Mouse (Mus musculus): Measurements from ENCODE around the gene Hoxb6. TPM values are rescaled to one million over a fixed set of nuclear protein-coding genes. Genes with fewer than 3 reads are reported as not detected.

Gene Hoxb6
- total and polyA plus RNA-seq, 3 experiments, result 0.53 to 1.1 TPM; not detected in 1

DNA sequence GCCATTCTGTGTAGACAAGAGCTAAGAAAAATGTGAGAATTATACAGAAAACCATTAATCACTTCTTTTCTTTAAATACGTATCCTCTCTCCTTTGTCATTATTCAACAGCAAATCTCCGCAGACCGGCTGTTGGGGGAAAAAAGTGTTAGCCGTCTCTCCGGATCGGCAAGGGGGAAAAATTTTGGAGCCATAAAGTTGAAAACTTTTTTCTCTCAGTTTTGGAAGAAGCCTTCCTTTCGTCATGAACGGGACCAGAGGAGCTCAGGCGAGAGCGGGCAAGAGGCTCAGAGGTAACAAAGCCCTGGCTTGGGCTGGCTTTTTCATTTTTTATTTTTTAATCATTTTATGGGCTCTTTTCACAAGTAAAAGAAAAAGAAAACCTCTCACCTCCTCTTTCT lies 30.9 kb downstream of the Hoxb6 start, which contains the start of gene Hoxb3:
Gene Hoxb3 (plus strand): TSS at position 173 of the 400 bp plus-strand sequence.
- in situ Hi-C loops (cut with MboI; ENCODE audit: low pct_ligation_motif_present, low pct_unique_long_range_greater_than_20kb, low sequenced_read_pairs), result loop anchor here (25.0 kb wide), 1 partner anchor 214 kb away; no protein-coding TSS in a partner anchor
- H3K79me2 ChIP-seq (replicated peaks; ENCODE audit: control insufficient read depth, extremely low read depth, insufficient read depth, poor library complexity, severe bottlenecking), result no peaks in the 10 kb centered on the region
- H3K27me3 ChIP-seq (replicated peaks), result no peaks in the 10 kb centered on the region
- DNase-seq (ENCODE audit: extremely low read depth), result no peak
- no peak within 1 kb of the TSS for H3K4me3 ChIP-seq (replicated peaks in 1 of 3; ENCODE audit: low read depth in 2 of 3, low read length in 2 of 3, poor library complexity in 1 of 3)
- no peaks in the 10 kb centered on the region for H3K9me3 ChIP-seq (replicated peaks; ENCODE audit: low read length)
- peaks cover 0 to 7% of the 10 kb centered on the region in 2 experiments; a peak in 2 of 4 replicates for H3K4me1 ChIP-seq (ENCODE audit: control insufficient read depth in 1 of 2, insufficient read depth in 2 of 2)
- H3K4me2 ChIP-seq (ENCODE audit: insufficient read depth, low read depth, poor library complexity, severe bottlenecking), result no peak within 1 kb of the TSS
- H3K36me3 ChIP-seq (replicated peaks in 1 of 2; ENCODE audit: control insufficient read depth in 1 of 2, insufficient read depth in 1 of 2, low read length in 1 of 2), result peaks cover 0 to 11% of the 10 kb centered on the region in 2 experiments
- TF ChIP-seq E2F4 (IDR thresholded peaks at IDR 0.05; ENCODE audit: insufficient replicate concordance, low read depth, low read length), result no peak
- no peak for TF ChIP-seq SIN3A (IDR thresholded peaks at IDR 0.05; ENCODE audit: low read length)
- no peak for TF ChIP-seq MAX (IDR thresholded peaks at IDR 0.05; ENCODE audit: low read length)
- no peak for TF ChIP-seq IRF4 (IDR thresholded peaks at IDR 0.05; ENCODE audit: low read depth, low read length)
- TF ChIP-seq MYC (IDR thresholded peaks at IDR 0.05; ENCODE audit: low read depth, low read length), result no peak
- no peak for TF ChIP-seq ZKSCAN1 (IDR thresholded peaks at IDR 0.05; ENCODE audit: borderline replicate concordance, low read depth, low read length)
- H3K9ac ChIP-seq (ENCODE audit: insufficient read depth, low read depth), result no peak within 1 kb of the TSS
- H3K27ac ChIP-seq (ENCODE audit: insufficient read depth, low read depth), result no peak within 1 kb of the TSS
- dilution Hi-C loops (cut with MboI; ENCODE audit: extremely low pct_ligation_motif_present, extremely low pct_unique_long_range_greater_than_20kb, low sequenced_read_pairs), result no loop called here

DNA sequence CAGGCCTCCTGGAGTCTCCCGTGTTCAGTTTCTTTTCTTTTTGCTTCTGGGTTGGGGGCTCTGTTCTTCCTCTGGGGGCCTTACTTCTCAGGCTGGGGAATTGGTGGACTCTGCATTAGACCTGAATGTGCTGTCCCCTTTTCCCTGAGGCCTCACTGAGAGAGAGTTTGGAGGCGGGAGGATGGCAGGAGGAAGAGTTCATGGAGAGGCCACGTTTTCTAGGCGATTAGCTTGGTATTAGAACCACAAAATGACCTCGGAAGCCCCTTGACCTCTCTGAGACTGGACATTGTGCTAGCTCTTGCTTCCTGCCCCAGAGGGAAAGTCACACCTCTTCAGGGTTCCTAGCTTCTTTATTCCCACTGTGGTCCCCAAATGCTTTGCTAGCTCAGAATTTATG lies 31.8 kb downstream of the Hoxb6 start:
- no peak overlapping the region for H3K4me2 ChIP-seq (ENCODE audit: insufficient read depth, low read depth, poor library complexity, severe bottlenecking)
- no peaks in the 10 kb centered on the region for H3K27me3 ChIP-seq (replicated peaks)
- H3K9ac ChIP-seq (ENCODE audit: insufficient read depth, low read depth), result no peak overlapping the region
- no peak overlapping the region for H3K27ac ChIP-seq (ENCODE audit: insufficient read depth, low read depth)
- H3K79me2 ChIP-seq (replicated peaks; ENCODE audit: control insufficient read depth, extremely low read depth, insufficient read depth, poor library complexity, severe bottlenecking), result no peaks in the 10 kb centered on the region
- no peak overlapping the region for H3K4me3 ChIP-seq (replicated peaks in 1 of 3; ENCODE audit: low read depth in 2 of 3, low read length in 2 of 3, poor library complexity in 1 of 3)
- in situ Hi-C loops (cut with MboI; ENCODE audit: low pct_ligation_motif_present, low pct_unique_long_range_greater_than_20kb, low sequenced_read_pairs) (loop anchor here (25.0 kb wide), 1 partner anchor 213 kb away; no protein-coding TSS in a partner anchor), dilution Hi-C loops (cut with MboI; ENCODE audit: extremely low pct_ligation_motif_present, extremely low pct_unique_long_range_greater_than_20kb, low sequenced_read_pairs) (no loop called here)
- peaks cover 0 to 11% of the 10 kb centered on the region in 2 experiments for H3K36me3 ChIP-seq (replicated peaks in 1 of 2; ENCODE audit: control insufficient read depth in 1 of 2, insufficient read depth in 1 of 2, low read length in 1 of 2)
- H3K4me1 ChIP-seq (ENCODE audit: control insufficient read depth in 1 of 2, insufficient read depth in 2 of 2), result peaks cover 0 to 7% of the 10 kb centered on the region in 2 experiments; a peak in 2 of 4 replicates
- H3K9me3 ChIP-seq (replicated peaks; ENCODE audit: low read length), result no peaks in the 10 kb centered on the region
- DNase-seq (ENCODE audit: extremely low read depth), result no peak
- no peak for TF ChIP-seq PAX5 (IDR thresholded peaks at IDR 0.05; ENCODE audit: low read length)
- no peak for TF ChIP-seq EP300 (IDR thresholded peaks at IDR 0.05; ENCODE audit: low read length)
- no peak for TF ChIP-seq TBP (conservative IDR thresholded peaks at IDR 0.05; ENCODE audit: low read depth, low read length)
- TF ChIP-seq MEF2A (IDR thresholded peaks at IDR 0.05; ENCODE audit: borderline replicate concordance, low read depth, low read length), result no peak
- TF ChIP-seq POLR2AphosphoS2 (IDR thresholded peaks at IDR 0.05; ENCODE audit: low read depth, low read length), result no peak
- no peak for TF ChIP-seq USF1 (IDR thresholded peaks at IDR 0.05; ENCODE audit: low read depth, low read length)
- TF ChIP-seq ETS1 (conservative IDR thresholded peaks at IDR 0.05; ENCODE audit: low read depth, low read length), result no peak
- no peak for TF ChIP-seq CTCF (conservative IDR thresholded peaks at IDR 0.05 in 1 of 2, IDR thresholded peaks at IDR 0.05 in 1 of 2; ENCODE audit: low read depth in 2 of 2, low read length in 2 of 2)
- TF ChIP-seq MAX (IDR thresholded peaks at IDR 0.05; ENCODE audit: low read length), result no peak
- no peak for TF ChIP-seq ZMIZ1 (IDR thresholded peaks at IDR 0.05; ENCODE audit: low read depth, low read length)
- TF ChIP-seq GABPA (IDR thresholded peaks at IDR 0.05; ENCODE audit: insufficient replicate concordance, low read depth, low read length), result no peak
- TF ChIP-seq USF2 (conservative IDR thresholded peaks at IDR 0.05; ENCODE audit: low read depth, low read length), result no peak
- TF ChIP-seq POLR2A (IDR thresholded peaks at IDR 0.05; ENCODE audit: low read depth, low read length), result no peak
- no peak for TF ChIP-seq NRF1 (IDR thresholded peaks at IDR 0.05; ENCODE audit: low read depth, low read length)
